Mouse (Mus musculus) midbrain, embryonic 14.5 days (tissue): ENCODE data around the gene Ankrd55. TPM values are rescaled to one million over a fixed set of nuclear protein-coding genes. Genes with fewer than 3 reads are reported as not detected.
A peak's percentile ranks its signal among the peaks of the same experiment; 100 is the strongest.
"Not testable (repeated sequence)": the region's sequence is repeated elsewhere in the genome, so short reads cannot be mapped to it uniquely, and the experiment has no call there.

Source experiments
- ATAC-seq: fragments of 200-750 bp; cut with Nextera tagmentation; 2 replicates; pipeline ENCODE4 v1.8.0; 2017; ENCODE audit warnings: moderate number of reproducible peaks, moderate library complexity; ENCODE audit not compliant: low FRiP score, low TSS enrichment
- DNase-seq: peaks from one replicate; pipeline ENCODE4 v3.0.0-alpha.2; 2015
- H3K27ac ChIP-seq: fragments of 300-500 bp; sonication (generic); replicated peaks from 2 replicates; pipeline ENCODE4 v1.5.1; 2014; ENCODE audit warnings: mild to moderate bottlenecking, low read depth, low read length, moderate library complexity
- H3K27me3 ChIP-seq: fragments of 300-500 bp; sonication (generic); 2 replicates; pipeline ENCODE4 v1.6.1; 2014; ENCODE audit warnings: low read length, control low read depth, mixed read lengths; ENCODE audit not compliant: control insufficient read depth, insufficient read depth
- H3K36me3 ChIP-seq: fragments of 300-500 bp; sonication (generic); 2 replicates; pipeline ENCODE4 v1.6.1; 2014; ENCODE audit warnings: low read length, control low read depth; ENCODE audit not compliant: control insufficient read depth, insufficient read depth
- H3K4me1 ChIP-seq: fragments of 300-500 bp; sonication (generic); 2 replicates; pipeline ENCODE4 v1.6.1; 2014; ENCODE audit warnings: mild to moderate bottlenecking, antibody characterized with exemption, low read length, control low read depth; ENCODE audit not compliant: control insufficient read depth, insufficient read depth
- H3K4me2 ChIP-seq: fragments of 300-500 bp; sonication (generic); 2 replicates; pipeline ENCODE4 v1.6.1; 2014; ENCODE audit warnings: mild to moderate bottlenecking, low read length, moderate library complexity
- H3K4me3 ChIP-seq: fragments of 300-500 bp; sonication (generic); replicated peaks from 2 replicates; pipeline ENCODE4 v1.5.1; 2014; ENCODE audit warnings: low read depth, low read length
- H3K9ac ChIP-seq: fragments of 300-500 bp; sonication (generic); replicated peaks from 2 replicates; pipeline ENCODE4 v1.6.1; 2014; ENCODE audit warnings: mild to moderate bottlenecking, low read length, moderate library complexity
- H3K9me3 ChIP-seq: fragments of 300-500 bp; sonication (generic); 2 replicates; pipeline ENCODE4 v1.6.1; 2016; ENCODE audit warnings: low read length, control low read depth, mixed read lengths; ENCODE audit not compliant: control insufficient read depth
- WGBS: fragments of 180-500 bp; shearing (Covaris S2); extraction: QIAGEN DNeasy Blood & Tissue Kit; methylation state at CpG from one replicate; pipeline ENCODE4 v1.1.7; 2014; 5-methylcytosine and 5-hydroxymethylcytosine counted together
- polyA plus RNA-seq: library from polyadenylated mRNA; unstranded; fragments of >200 nt; fragmentation: Nextera tagmentation; extraction: Ambion mirVana; gene quantifications from 2 replicates; pipeline ENCODE4 v1.2.1, GENCODE M21; 2014

The Ankrd55 gene
- polyA plus RNA-seq, 1 experiment from 2014 or later = 5.3 TPM

GRCm38 (mm10) chr13:112308672-112309071, 20.4 kb downstream of the Ankrd55 start:
- H3K27me3 ChIP-seq = no peaks in the 10 kb centered on the region
- no peak overlapping the region for H3K4me2 ChIP-seq
- 11% methylated on average over 1 of the region's 1 CpGs for WGBS
- no peak overlapping the region for H3K27ac ChIP-seq
- ATAC-seq (no peak), DNase-seq (peak; percentile 77)
- no peaks in the 10 kb centered on the region for H3K36me3 ChIP-seq
- H3K4me3 ChIP-seq = no peak overlapping the region
- no peak overlapping the region for H3K9ac ChIP-seq
- H3K9me3 ChIP-seq = no peaks in the 10 kb centered on the region
- H3K4me1 ChIP-seq = no peaks in the 10 kb centered on the region

- not testable (repeated sequence) for H3K27ac ChIP-seq, H3K36me3 ChIP-seq, H3K4me1 ChIP-seq, ATAC-seq, H3K4me3 ChIP-seq, H3K27me3 ChIP-seq, DNase-seq, H3K9ac ChIP-seq, H3K4me2 ChIP-seq, H3K9me3 ChIP-seq
- WGBS = 85% methylated on average over 3 of the region's 3 CpGs
These were observed 23.4 kb downstream of the Ankrd55 start for GRCm38 (mm10) chr13:112311611-112312010.

GRCm38 (mm10) chr13:112315442-112315841, 27.2 kb downstream of the Ankrd55 start:
- Histone ChIP-seq H3K27ac (no peak overlapping the region), H3K4me3 (no peak overlapping the region), H3K36me3 (no peaks in the 10 kb centered on the region), H3K4me1 (no peaks in the 10 kb centered on the region), H3K4me2 (no peak overlapping the region), H3K27me3 (no peaks in the 10 kb centered on the region), H3K9ac (no peak overlapping the region), H3K9me3 (0 out of 2 replicates have a peak, but pooled peaks cover 3% of the 10 kb centered on the region)
- DNase-seq (peak; percentile 24), ATAC-seq (no peak)
- WGBS = 8% methylated on average over 3 of the region's 3 CpGs

GRCm38 (mm10) chr13:112316622-112317482, 28.6 kb downstream of the Ankrd55 start:
- H3K36me3 ChIP-seq = no peaks in the 10 kb centered on the region
- no peak overlapping the region for H3K27ac ChIP-seq
- no peak overlapping the region for H3K9ac ChIP-seq
- 0 out of 2 replicates have a peak, but pooled peaks cover 3% of the 10 kb centered on the region for H3K9me3 ChIP-seq
- ATAC-seq = no peak
- WGBS = 83% methylated on average over 11 of the region's 11 CpGs
- H3K4me3 ChIP-seq = no peak overlapping the region
- DNase-seq = no peak
- no peak overlapping the region for H3K4me2 ChIP-seq
- no peaks in the 10 kb centered on the region for H3K4me1 ChIP-seq
- no peaks in the 10 kb centered on the region for H3K27me3 ChIP-seq

- Histone ChIP-seq H3K9me3 (0 out of 2 replicates have a peak, but pooled peaks cover 3% of the 10 kb centered on the region), H3K9ac (no peak overlapping the region), H3K4me1 (no peaks in the 10 kb centered on the region), H3K4me2 (no peak overlapping the region), H3K4me3 (no peak overlapping the region), H3K36me3 (no peaks in the 10 kb centered on the region), H3K27ac (no peak overlapping the region), H3K27me3 (no peaks in the 10 kb centered on the region)
- DNase-seq (no peak), ATAC-seq (no peak)
- 91% methylated on average over 8 of the region's 8 CpGs for WGBS
These were observed 29.9 kb downstream of the Ankrd55 start for GRCm38 (mm10) chr13:112318124-112318523.

- no peak for ATAC-seq
- 76% methylated on average over 12 of the region's 12 CpGs for WGBS
- no peak for DNase-seq
- Histone ChIP-seq H3K4me1 (no peaks in the 10 kb centered on the region), H3K27ac (no peak overlapping the region), H3K27me3 (no peaks in the 10 kb centered on the region), H3K9ac (no peak overlapping the region), H3K9me3 (0 out of 2 replicates have a peak, but pooled peaks cover 3% of the 10 kb centered on the region), H3K4me2 (no peak overlapping the region), H3K36me3 (no peaks in the 10 kb centered on the region), H3K4me3 (no peak overlapping the region)
These were observed 35.5 kb downstream of the Ankrd55 start for GRCm38 (mm10) chr13:112323591-112324266.

- WGBS = 95% methylated on average over 2 of the region's 2 CpGs
- no peaks in the 10 kb centered on the region for H3K27me3 ChIP-seq
- no peak overlapping the region for H3K27ac ChIP-seq
- H3K9me3 ChIP-seq = no peaks in the 10 kb centered on the region
- H3K36me3 ChIP-seq = no peaks in the 10 kb centered on the region
- no peaks in the 10 kb centered on the region for H3K4me1 ChIP-seq
- DNase-seq (no peak), ATAC-seq (no peak)
- H3K4me3 ChIP-seq = no peak overlapping the region
- no peak overlapping the region for H3K4me2 ChIP-seq
- no peak overlapping the region for H3K9ac ChIP-seq
These were observed 36.9 kb downstream of the Ankrd55 start for GRCm38 (mm10) chr13:112325126-112325525.

GRCm38 (mm10) chr13:112326403-112326802, 38.2 kb downstream of the Ankrd55 start:
- Histone ChIP-seq H3K27ac (no peak overlapping the region), H3K36me3 (no peaks in the 10 kb centered on the region), H3K4me2 (no peak overlapping the region), H3K27me3 (no peaks in the 10 kb centered on the region), H3K9ac (no peak overlapping the region), H3K4me1 (peaks cover 11% of the 10 kb centered on the region), H3K9me3 (no peaks in the 10 kb centered on the region), H3K4me3 (no peak overlapping the region)
- 81% methylated on average over 7 of the region's 7 CpGs for WGBS
- DNase-seq (no peak), ATAC-seq (no peak)
